Comparison of ENCODE assay signal across 9 mouse cellular contexts in genomic region chr9:109833088-109833412, GRCm38 (mm10). TPM values are rescaled to one million over a fixed set of nuclear protein-coding genes. Genes with fewer than 3 reads are reported as not detected.
DNase-seq lines count a peak whose midpoint lies in the region; ATAC-seq and TF ChIP-seq lines count a peak whose summit lies in the region.
"Had no signal": no experiment of that assay in that cellular context is flagged by ENCODE, and none has a peak within 500 bp of the region (broad histone marks: within the 10 kb centered on the region; RNA-seq: fewer than 3 reads in every experiment).

No protein-coding gene starts in this region.

- no peak for ATAC-seq in heart, postnatal 0 days (ENCODE audit: insufficient read depth, low read depth)
- peak; percentile 65 for ATAC-seq in hindbrain, embryonic 12.5 days (ENCODE audit: low FRiP score)
- ATAC-seq in midbrain, embryonic 11.5 days (ENCODE audit: low FRiP score) = peak; percentile 57; the same call in 1 of the 2 replicates

- H3K36me3 ChIP-seq in heart, postnatal 0 days (replicated peaks; ENCODE audit: control insufficient read depth, insufficient read depth, low read length) = peaks cover 17% of the 10 kb centered on the region; the same call in 1 of the 2 replicates
- peaks cover 30% of the 10 kb centered on the region for H3K36me3 ChIP-seq in hindbrain, embryonic 12.5 days
- no peaks in the 10 kb centered on the region for H3K36me3 ChIP-seq in midbrain, embryonic 11.5 days (ENCODE audit: control insufficient read depth, insufficient read depth, low read length)

- WGBS in heart, postnatal 0 days = 4% methylated on average over 6 of the region's 6 CpGs
- 4% methylated on average over 6 of the region's 6 CpGs for WGBS in bone marrow, adult 2 months
- 11% methylated on average over 6 of the region's 6 CpGs for WGBS in hindbrain, embryonic 12.5 days
- 14% methylated on average over 6 of the region's 6 CpGs for WGBS in midbrain, embryonic 11.5 days

- H3K9ac ChIP-seq in heart, postnatal 0 days (replicated peaks; ENCODE audit: low read depth, low read length) = peak overlapping the region; percentile 59
- peak overlapping the region; percentile 60 for H3K9ac ChIP-seq in hindbrain, embryonic 12.5 days
- peak overlapping the region; percentile 75 for H3K9ac ChIP-seq in midbrain, embryonic 11.5 days (ENCODE audit: low read length)

- no peak for TF ChIP-seq CTCF in heart, postnatal 0 days (IDR thresholded peaks at IDR 0.05; ENCODE audit: low read depth)
- TF ChIP-seq CTCF in bone marrow, adult 2 months (IDR thresholded peaks at IDR 0.05; ENCODE audit: control insufficient read depth, insufficient read depth, low read length) = no peak

- H3K9me3 ChIP-seq in heart, postnatal 0 days (replicated peaks; ENCODE audit: control insufficient read depth, low read length) = no peaks in the 10 kb centered on the region
- H3K9me3 ChIP-seq in hindbrain, embryonic 12.5 days (replicated peaks) = no peaks in the 10 kb centered on the region
- H3K9me3 ChIP-seq in midbrain, embryonic 11.5 days (ENCODE audit: control insufficient read depth, low read length) = no peaks in the 10 kb centered on the region

- peak overlapping the region; percentile 63 for H3K4me3 ChIP-seq in heart, postnatal 0 days (ENCODE audit: low read depth, low read length)
- H3K4me3 ChIP-seq in bone marrow, adult 2 months (replicated peaks; ENCODE audit: control insufficient read depth, low read depth, low read length) = peak overlapping the region; percentile 89
- peak overlapping the region; percentile 52 for H3K4me3 ChIP-seq in hindbrain, embryonic 12.5 days
- peak overlapping the region; percentile 63 for H3K4me3 ChIP-seq in midbrain, embryonic 11.5 days (ENCODE audit: low read depth, low read length)

- H3K27me3 ChIP-seq in heart, postnatal 0 days (ENCODE audit: control insufficient read depth, insufficient read depth, low read length) = no peaks in the 10 kb centered on the region
- H3K27me3 ChIP-seq in hindbrain, embryonic 12.5 days = no peaks in the 10 kb centered on the region
- H3K27me3 ChIP-seq in midbrain, embryonic 11.5 days (ENCODE audit: control insufficient read depth, insufficient read depth, low read length) = no peaks in the 10 kb centered on the region

- no peak for TF ChIP-seq POLR2A in bone marrow, adult 2 months (IDR thresholded peaks at IDR 0.05; ENCODE audit: borderline replicate concordance, control insufficient read depth, low read depth, low read length)

- peaks cover 6% of the 10 kb centered on the region for H3K4me1 ChIP-seq in heart, postnatal 0 days (ENCODE audit: control insufficient read depth, insufficient read depth)
- H3K4me1 ChIP-seq in bone marrow, adult 2 months (ENCODE audit: control insufficient read depth, insufficient read depth, low read length) = peaks cover 2% of the 10 kb centered on the region; the same call in 1 of the 2 replicates
- peaks cover 8% of the 10 kb centered on the region for H3K4me1 ChIP-seq in hindbrain, embryonic 12.5 days
- H3K4me1 ChIP-seq in midbrain, embryonic 11.5 days (ENCODE audit: control insufficient read depth, insufficient read depth, low read length) = peaks cover 6% of the 10 kb centered on the region; the same call in 1 of the 2 replicates

- no peak overlapping the region for H3K27ac ChIP-seq in heart, postnatal 0 days (ENCODE audit: low read depth)
- no peak overlapping the region for H3K27ac ChIP-seq in bone marrow, adult 2 months (ENCODE audit: control insufficient read depth, insufficient read depth, low read depth, low read length, poor library complexity)
- no peak overlapping the region for H3K27ac ChIP-seq in hindbrain, embryonic 12.5 days
- H3K27ac ChIP-seq in midbrain, embryonic 11.5 days (ENCODE audit: low read depth, low read length) = no peak overlapping the region

- TF ChIP-seq EP300 in heart, postnatal 0 days (IDR thresholded peaks at IDR 0.05; ENCODE audit: low read depth) = no peak

- DNase-seq in heart, postnatal 0 days (ENCODE audit: low spot score) = no peak
- DNase-seq in heart, postnatal 4 days = no peak
- DNase-seq in midbrain, embryonic 11.5 days (ENCODE audit: low spot score, missing footprints) = no peak
- no peak for DNase-seq in frontal cortex, postnatal 14 days (ENCODE audit: low spot score in 2 of 2)
- DNase-seq in thymus, postnatal 25 days = no peak
- no peak for DNase-seq in natural killer cell, adult 2 months (ENCODE audit: low spot score in 2 of 2)

- peak overlapping the region; percentile 91 for H3K4me2 ChIP-seq in heart, postnatal 0 days (ENCODE audit: low read depth, low read length)
- peak overlapping the region; percentile 61 for H3K4me2 ChIP-seq in hindbrain, embryonic 12.5 days (replicated peaks)
- peak overlapping the region; percentile 92 for H3K4me2 ChIP-seq in midbrain, embryonic 11.5 days

RNA-seq across cellular contexts. Expression of gene Nme6, which starts 0.5 kb away (rescaled TPM):
- 30.4 and 37.3 TPM in 2 replicates for total RNA-seq in heart, postnatal 0 days (2014; rRNA removed; ENCODE audit: low replicate concordance)
- polyA plus RNA-seq in heart, postnatal 0 days (2015; fragmentation: Nextera tagmentation; extraction: Ambion mirVana) = 42.2 and 48.2 TPM in 2 replicates
- total RNA-seq in heart, postnatal 4 days (2021) = 10 to 100 TPM; 21.6 to 25.2 TPM
- polyA plus RNA-seq in bone marrow, adult 2 months (2011; ENCODE audit: insufficient read depth, insufficient read length, low replicate concordance, missing spikeins) = 12.8 and 25.8 TPM in 2 replicates
- 60.4 and 68.7 TPM in 2 replicates for polyA plus RNA-seq in hindbrain, embryonic 12.5 days (2016; fragmentation: Nextera tagmentation; extraction: Ambion mirVana)
- 96.6 and 98.4 TPM in 2 replicates for polyA plus RNA-seq in midbrain, embryonic 11.5 days (2014; fragmentation: Nextera tagmentation; extraction: Ambion mirVana)

RNA-seq across cellular contexts. Expression of gene Camp, which starts 16.4 kb away (rescaled TPM):
- 8.4 TPM in 1 of 2 replicates, not detected in the other for total RNA-seq in heart, postnatal 0 days (2014; rRNA removed; ENCODE audit: low replicate concordance)
- 0.89 and 1.2 TPM in 2 replicates for polyA plus RNA-seq in heart, postnatal 0 days (2015; fragmentation: Nextera tagmentation; extraction: Ambion mirVana)
- 1 to 10 TPM in 1 of 2 experiments, under 1 TPM in 1; 0.50 to 1.0 TPM for total RNA-seq in heart, postnatal 4 days (2021)
- polyA plus RNA-seq in bone marrow, adult 2 months (2011; ENCODE audit: insufficient read depth, insufficient read length, low replicate concordance, missing spikeins) = 1,948 and 4,579 TPM in 2 replicates
- polyA plus RNA-seq in hindbrain, embryonic 12.5 days (2016; fragmentation: Nextera tagmentation; extraction: Ambion mirVana) = 1.9 and 2.0 TPM in 2 replicates
- 0.25 and 0.30 TPM in 2 replicates for polyA plus RNA-seq in midbrain, embryonic 11.5 days (2014; fragmentation: Nextera tagmentation; extraction: Ambion mirVana)

RNA-seq across cellular contexts. Expression of gene Spink8, which starts 21.0 kb away (rescaled TPM):
- total RNA-seq in heart, postnatal 0 days (2014; rRNA removed; ENCODE audit: low replicate concordance) = not detected in 2 replicates
- polyA plus RNA-seq in heart, postnatal 0 days (2015; fragmentation: Nextera tagmentation; extraction: Ambion mirVana) = not detected in 2 replicates
- total RNA-seq in heart, postnatal 4 days (2021) = not detected
- not detected in 2 replicates for polyA plus RNA-seq in bone marrow, adult 2 months (2011; ENCODE audit: insufficient read depth, insufficient read length, low replicate concordance, missing spikeins)
- polyA plus RNA-seq in hindbrain, embryonic 12.5 days (2016; fragmentation: Nextera tagmentation; extraction: Ambion mirVana) = not detected in 2 replicates
- polyA plus RNA-seq in midbrain, embryonic 11.5 days (2014; fragmentation: Nextera tagmentation; extraction: Ambion mirVana) = not detected in 2 replicates
- polyA plus RNA-seq: large intestine, adult 2 months had no signal

RNA-seq across cellular contexts. Expression of gene Cdc25a, which starts 42.3 kb away (rescaled TPM):
- total RNA-seq in heart, postnatal 0 days (2014; rRNA removed; ENCODE audit: low replicate concordance) = 7.7 and 14.3 TPM in 2 replicates
- polyA plus RNA-seq in heart, postnatal 0 days (2015; fragmentation: Nextera tagmentation; extraction: Ambion mirVana) = 7.0 TPM in 2 replicates
- 10 to 100 TPM; 16.3 to 17.2 TPM for total RNA-seq in heart, postnatal 4 days (2021)
- 18.7 and 28.3 TPM in 2 replicates for polyA plus RNA-seq in bone marrow, adult 2 months (2011; ENCODE audit: insufficient read depth, insufficient read length, low replicate concordance, missing spikeins)
- 34.0 and 35.5 TPM in 2 replicates for polyA plus RNA-seq in hindbrain, embryonic 12.5 days (2016; fragmentation: Nextera tagmentation; extraction: Ambion mirVana)
- 33.6 and 36.9 TPM in 2 replicates for polyA plus RNA-seq in midbrain, embryonic 11.5 days (2014; fragmentation: Nextera tagmentation; extraction: Ambion mirVana)

RNA-seq across cellular contexts. Expression of gene Fbxw27, which starts 42.6 kb away (rescaled TPM):
- total RNA-seq in heart, postnatal 0 days (2014; rRNA removed; ENCODE audit: low replicate concordance) = not detected in 2 replicates
- polyA plus RNA-seq in heart, postnatal 0 days (2015; fragmentation: Nextera tagmentation; extraction: Ambion mirVana) = not detected in 2 replicates
- not detected for total RNA-seq in heart, postnatal 4 days (2021)
- not detected in 2 replicates for polyA plus RNA-seq in bone marrow, adult 2 months (2011; ENCODE audit: insufficient read depth, insufficient read length, low replicate concordance, missing spikeins)
- polyA plus RNA-seq in hindbrain, embryonic 12.5 days (2016; fragmentation: Nextera tagmentation; extraction: Ambion mirVana) = not detected in 2 replicates
- not detected in 2 replicates for polyA plus RNA-seq in midbrain, embryonic 11.5 days (2014; fragmentation: Nextera tagmentation; extraction: Ambion mirVana)
- polyA plus RNA-seq: large intestine, adult 2 months had no signal

Comparison
In these comparisons a context has a peak if more than half of its experiments do, and no peak if none do; other contexts are left out.
1. RNA of gene Camp, which starts 16.4 kb away (polyA plus RNA-seq): 1,948 to 4,579 TPM in bone marrow, adult 2 months; 1.9 to 2.0 TPM in hindbrain, embryonic 12.5 days, 0.89 to 1.2 TPM in heart, postnatal 0 days and 0.25 to 0.30 TPM in midbrain, embryonic 11.5 days; every median in the first group is over 100 times any median in the second.
2. Peak in every context shown above with its lines, with median percentiles within 50 percentile points of each other: H3K4me2 ChIP-seq, H3K4me3 ChIP-seq and H3K9ac ChIP-seq.